Mouse (Mus musculus) ES-E14 (cell line): Measurements from ENCODE around the gene Diaph3. TPM values are rescaled to one million over a fixed set of nuclear protein-coding genes. Genes with fewer than 3 reads are reported as not detected.

ENCODE experiments used
- DNase-seq: peaks from one replicate; pipeline ENCODE4 v3.0.0-alpha.2; 2013; ENCODE audit warnings: low read depth, low spot score
- H3K27ac ChIP-seq: 2 replicates; pipeline ENCODE4 v1.5.1; 2012; ENCODE audit warnings: low read depth, mild to moderate bottlenecking, low read length, moderate library complexity, mixed read lengths; ENCODE audit not compliant: poor library complexity, insufficient read depth, severe bottlenecking
- H3K36me3 ChIP-seq: 2 replicates; pipeline ENCODE4 v1.6.1; 2012; ENCODE audit warnings: mild to moderate bottlenecking, low read length, moderate library complexity, mixed read lengths; ENCODE audit not compliant: control insufficient read depth, poor library complexity, insufficient read depth, severe bottlenecking
- H3K4me1 ChIP-seq, 2 experiments: fragments of 150-350 bp in 1 of 2; sonication (generic) in 1 of 2; 2 replicates each; pipeline ENCODE4 v1.6.1; 2012; ENCODE audit warnings: low read length in 2 of 2, mild to moderate bottlenecking in 1 of 2, mixed read lengths in 1 of 2; ENCODE audit not compliant: control insufficient read depth in 2 of 2, insufficient read depth in 2 of 2, poor library complexity in 1 of 2
- H3K4me3 ChIP-seq, 2 experiments: fragments of 150-350 bp in 1 of 2; sonication (generic) in 1 of 2; 2 replicates each; pipeline ENCODE4 v1.5.1; 2012; ENCODE audit warnings: low read length in 2 of 2, low read depth in 1 of 2, mild to moderate bottlenecking in 1 of 2, mixed read lengths in 1 of 2; ENCODE audit not compliant: insufficient read depth in 1 of 2, poor library complexity in 1 of 2, severe bottlenecking in 1 of 2
- H3K9ac ChIP-seq: 2 replicates; pipeline ENCODE4 v1.6.1; 2012; ENCODE audit warnings: low read depth, mild to moderate bottlenecking, low read length, mixed read lengths; ENCODE audit not compliant: poor library complexity, insufficient read depth, severe bottlenecking
- H3K9me3 ChIP-seq: fragments of 150-350 bp; sonication (generic); 2 replicates; pipeline ENCODE4 v1.6.1; 2012; ENCODE audit warnings: low read depth, mild to moderate bottlenecking, low read length; ENCODE audit not compliant: control insufficient read depth, insufficient read depth
- CHD2 ChIP-seq: IDR thresholded peaks from 2 replicates; pipeline ENCODE4 v1.6.1; 2014; ENCODE audit warnings: mild to moderate bottlenecking, low read depth, low read length, inconsistent platforms
- HCFC1 ChIP-seq: IDR thresholded peaks from 2 replicates; pipeline ENCODE4 v1.6.1; 2012; ENCODE audit warnings: low read length, inconsistent platforms, borderline replicate concordance; ENCODE audit not compliant: insufficient read depth
- MAFK ChIP-seq: IDR thresholded peaks from 2 replicates; pipeline ENCODE4 v1.6.1; 2014; ENCODE audit warnings: mild to moderate bottlenecking, low read depth, low read length, inconsistent platforms; ENCODE audit not compliant: insufficient read depth
- ZC3H11A ChIP-seq: IDR thresholded peaks from 2 replicates; pipeline ENCODE4 v1.6.1; 2012; ENCODE audit warnings: low read depth, mild to moderate bottlenecking, inconsistent platforms, low read length, borderline replicate concordance
- ZNF384 ChIP-seq: IDR thresholded peaks from 2 replicates; pipeline ENCODE4 v1.6.1; 2012; ENCODE audit warnings: low read depth, low read length, inconsistent platforms
- in situ Hi-C, 2 experiments: fragments of 600-800 bp; cut with MboI; formaldehyde crosslinking; loops; one replicate each; pipeline ENCODE4 v1.15.1; 2025; ENCODE audit warnings: low sequenced_read_pairs in 2 of 2, inconsistent platforms in 1 of 2; ENCODE audit not compliant: unreplicated experiment in 2 of 2
- total RNA-seq: library from RNA; depleted of rRNA; stranded (reverse); fragments of 300-350 nt; gene quantifications from 2 replicates; pipeline ENCODE4 v1.2.3, GENCODE M21; 2012

Diaph3 gene
- total RNA-seq, 1 experiment: 13.1 TPM

DNA sequence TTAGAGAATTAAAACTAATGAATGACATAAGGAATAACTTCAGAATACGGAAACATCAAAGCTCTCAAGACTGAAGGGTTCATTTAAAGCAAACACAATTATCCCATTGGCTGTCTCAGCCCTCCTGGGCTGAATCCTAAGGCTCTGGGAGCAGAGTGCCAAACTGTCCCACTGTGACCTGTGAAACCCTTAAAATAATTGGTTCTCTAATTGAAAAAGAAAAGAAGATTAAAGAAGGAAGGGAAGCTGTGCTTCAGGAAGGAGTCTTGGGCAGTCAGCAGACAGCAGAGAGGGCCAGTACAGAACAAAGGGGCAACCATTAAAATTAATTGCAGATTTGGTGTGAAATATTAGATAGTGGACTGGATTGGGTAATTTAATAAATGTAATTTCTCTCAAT is 189.9 kb downstream of the Diaph3 start:
- in situ Hi-C loops: no loop called here
- Histone ChIP-seq H3K4me3 (no peak overlapping the region), H3K9me3 (no peaks in the 10 kb centered on the region), H3K36me3 (no peaks in the 10 kb centered on the region), H3K9ac (no peak overlapping the region), H3K4me1 (peaks cover 0 to 2% of the 10 kb centered on the region in 2 experiments; a peak in 1 of 4 replicates), H3K27ac (no peak overlapping the region)
- no peak for DNase-seq
- TF ChIP-seq ZC3H11A (no peak), MAFK (no peak), ZNF384 (no peak), CHD2 (no peak), HCFC1 (no peak)

- in situ Hi-C loops: no loop called here
- Histone ChIP-seq H3K9me3 (no peaks in the 10 kb centered on the region), H3K27ac (no peak overlapping the region), H3K36me3 (no peaks in the 10 kb centered on the region), H3K4me3 (no peak overlapping the region), H3K4me1 (no peaks in the 10 kb centered on the region), H3K9ac (no peak overlapping the region)
- no peak for TF ChIP-seq MAFK
- no peak for TF ChIP-seq ZNF384
- TF ChIP-seq ZC3H11A: no peak
- TF ChIP-seq CHD2: no peak
- no peak for TF ChIP-seq HCFC1
- no peak for DNase-seq
Observed at GRCm38 (mm10) chr14:86937953-86938352, 203.1 kb downstream of the Diaph3 start.

DNA sequence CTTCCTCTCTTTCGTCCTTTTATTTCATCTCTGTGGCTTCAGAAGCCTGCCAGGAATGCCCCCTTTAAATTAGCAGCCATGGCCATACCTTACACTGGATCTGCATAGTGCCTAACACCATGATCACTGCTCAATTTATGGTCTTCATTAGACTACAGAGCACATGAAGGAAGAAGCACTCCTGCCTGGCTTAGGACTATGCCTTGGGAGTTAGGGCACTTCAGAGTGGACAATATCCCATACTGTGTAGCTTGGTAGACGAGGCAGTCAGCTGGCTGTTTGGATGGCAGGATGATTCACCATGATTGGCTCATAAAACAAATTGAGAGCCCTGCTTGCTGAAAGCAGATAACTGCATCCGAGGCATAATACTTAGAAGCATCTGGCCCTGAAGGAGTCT is 204.6 kb downstream of the Diaph3 start:
- Histone ChIP-seq H3K4me3 (no peak overlapping the region), H3K27ac (no peak overlapping the region), H3K4me1 (no peaks in the 10 kb centered on the region), H3K36me3 (no peaks in the 10 kb centered on the region), H3K9ac (no peak overlapping the region), H3K9me3 (no peaks in the 10 kb centered on the region)
- in situ Hi-C loops: no loop called here
- TF ChIP-seq HCFC1: no peak
- no peak for TF ChIP-seq MAFK
- TF ChIP-seq ZC3H11A: no peak
- TF ChIP-seq ZNF384: no peak
- TF ChIP-seq CHD2: no peak
- DNase-seq: no peak

GRCm38 (mm10) chr14:86930763-86931162 is 210.3 kb downstream of the Diaph3 start:
- Histone ChIP-seq H3K4me3 (no peak overlapping the region), H3K4me1 (no peaks in the 10 kb centered on the region), H3K27ac (no peak overlapping the region), H3K9me3 (no peaks in the 10 kb centered on the region), H3K36me3 (no peaks in the 10 kb centered on the region), H3K9ac (no peak overlapping the region)
- in situ Hi-C loops: no loop called here
- no peak for TF ChIP-seq CHD2
- no peak for TF ChIP-seq HCFC1
- TF ChIP-seq MAFK: no peak
- TF ChIP-seq ZNF384: no peak
- TF ChIP-seq ZC3H11A: no peak
- no peak for DNase-seq

DNA sequence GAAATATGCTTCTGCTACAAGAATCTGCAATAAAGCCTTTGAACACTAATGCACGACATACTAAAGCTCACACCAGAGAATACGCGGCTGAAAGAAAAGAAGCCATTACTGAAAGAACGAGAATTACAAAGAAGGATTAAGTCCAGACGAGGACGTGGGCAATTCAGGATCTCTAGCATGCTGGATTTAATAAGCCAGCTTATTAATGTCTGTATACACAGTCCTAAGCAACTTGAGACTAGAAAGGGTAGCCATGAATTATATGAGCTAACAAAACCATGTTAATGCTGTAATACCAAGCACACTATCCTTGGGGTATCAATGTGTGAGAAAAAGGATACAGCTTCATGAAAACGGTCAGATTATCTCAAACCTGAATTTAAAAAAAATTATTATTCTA is 214.2 kb downstream of the Diaph3 start:
- Histone ChIP-seq H3K9ac (no peak overlapping the region), H3K9me3 (no peaks in the 10 kb centered on the region), H3K36me3 (no peaks in the 10 kb centered on the region), H3K27ac (no peak overlapping the region), H3K4me1 (no peaks in the 10 kb centered on the region), H3K4me3 (no peak overlapping the region)
- DNase-seq: no peak
- TF ChIP-seq ZC3H11A (no peak), CHD2 (no peak), MAFK (no peak), HCFC1 (no peak), ZNF384 (no peak)
- in situ Hi-C loops: no loop called here
